Mouse (Mus musculus) CH12F3 (cell line): ENCODE results near the gene Clec16a.

Experiments
- in situ Hi-C: fragments of 300-500 bp; cut with MboI; formaldehyde crosslinking; loops from 2 replicates; pipeline ENCODE4 v1.14.3; 2020; ENCODE audit warnings: low sequenced_read_pairs

Gene Clec16a

GRCm38 (mm10) chr16:10669936-10670335 is 124.8 kb downstream of the Clec16a start:
- in situ Hi-C loops, result no loop called here

DNA sequence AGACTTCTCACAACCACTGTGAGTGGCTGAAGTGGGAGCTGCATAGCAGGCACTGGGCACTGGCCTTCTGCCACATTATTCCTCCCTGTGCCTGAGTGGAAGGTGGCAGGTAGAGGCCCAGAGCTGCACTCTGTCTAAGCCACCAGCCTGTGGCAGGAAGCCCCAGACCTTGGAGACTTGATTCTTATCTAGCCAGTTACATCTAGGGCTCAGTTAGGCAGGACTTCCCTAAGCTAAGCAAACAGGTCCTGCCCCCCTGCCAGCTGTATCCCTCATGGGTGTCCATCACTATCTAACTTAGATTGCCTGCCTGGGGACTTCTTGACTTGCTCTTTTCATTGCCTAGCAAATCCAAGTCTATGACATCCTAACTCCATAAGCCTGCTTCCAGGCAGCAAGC is 127.4 kb downstream of the Clec16a start:
- in situ Hi-C loops, result no loop called here

DNA sequence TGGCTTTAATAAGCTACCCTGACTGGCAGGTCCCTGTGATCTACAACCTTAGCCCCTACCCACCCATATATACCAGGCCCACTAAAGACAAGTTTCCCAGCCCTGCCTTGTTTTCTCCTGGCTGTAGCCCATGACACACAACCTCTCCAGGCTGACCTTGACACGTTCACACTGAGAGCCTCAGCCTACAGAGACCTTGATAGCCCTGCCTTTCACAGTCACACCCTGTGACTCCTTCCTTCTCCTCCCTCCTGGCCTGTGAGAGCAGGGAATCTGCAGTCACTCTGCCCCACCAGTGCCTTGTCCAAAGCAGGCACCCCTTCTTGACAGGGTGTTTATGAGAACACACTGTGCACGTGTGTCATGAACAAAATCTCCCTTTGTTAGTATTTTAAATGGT is 128.9 kb downstream of the Clec16a start:
- in situ Hi-C loops, result no loop called here

DNA sequence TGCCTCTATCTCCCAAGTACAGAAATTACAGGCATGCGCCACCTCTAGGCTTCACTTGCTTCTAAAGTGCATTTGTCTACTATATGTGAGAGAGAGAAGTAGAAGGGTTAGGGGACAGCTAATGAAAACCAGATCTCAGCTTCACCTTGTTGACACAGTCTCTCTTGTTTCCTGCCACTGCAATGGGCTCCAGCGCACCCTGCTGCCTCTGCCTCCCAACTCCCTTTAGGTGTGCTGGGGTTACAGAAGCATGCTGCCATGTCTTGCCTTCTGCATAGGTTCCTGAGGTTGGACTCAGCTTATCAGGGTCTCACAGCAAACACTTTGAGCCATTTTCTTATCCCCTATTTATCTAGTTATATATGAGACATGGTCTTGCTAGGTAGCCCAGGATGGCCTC is 129.8 kb downstream of the Clec16a start:
- in situ Hi-C loops, result no loop called here

GRCm38 (mm10) chr16:10675612-10676011 is 130.5 kb downstream of the Clec16a start:
- in situ Hi-C loops, result no loop called here

DNA sequence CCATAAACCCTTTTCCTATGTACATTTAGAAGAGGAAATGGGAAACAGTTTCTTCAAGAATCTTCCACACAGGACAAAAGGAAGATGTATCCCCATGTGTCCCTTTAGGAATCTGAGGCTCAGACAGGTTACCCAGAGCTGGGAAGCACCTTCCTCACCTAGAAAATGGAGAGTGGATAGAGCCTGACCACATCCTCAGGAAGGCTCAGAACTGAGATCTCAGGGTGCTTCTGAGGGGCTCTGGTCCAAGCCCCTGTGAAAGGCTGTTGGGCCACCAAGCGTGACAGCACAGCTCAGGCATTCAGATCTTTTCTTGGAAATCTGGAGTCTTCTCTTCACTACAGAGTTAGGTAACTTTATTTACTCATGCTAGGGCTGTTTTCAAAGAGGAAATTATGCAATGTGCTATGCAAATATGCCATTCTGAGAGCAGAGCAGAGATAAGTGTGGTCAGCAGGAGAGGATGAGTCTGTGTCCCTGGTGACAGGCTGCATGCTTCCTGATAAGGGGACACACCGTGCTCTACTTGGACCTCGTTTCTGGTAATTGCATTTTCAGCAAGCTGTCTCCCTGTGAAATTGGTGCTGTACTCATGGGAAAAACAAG is 131.4 kb downstream of the Clec16a start:
- in situ Hi-C loops, result no loop called here

- in situ Hi-C loops, result no loop called here
These were observed 137.4 kb downstream of the Clec16a start for GRCm38 (mm10) chr16:10682521-10682920.

DNA sequence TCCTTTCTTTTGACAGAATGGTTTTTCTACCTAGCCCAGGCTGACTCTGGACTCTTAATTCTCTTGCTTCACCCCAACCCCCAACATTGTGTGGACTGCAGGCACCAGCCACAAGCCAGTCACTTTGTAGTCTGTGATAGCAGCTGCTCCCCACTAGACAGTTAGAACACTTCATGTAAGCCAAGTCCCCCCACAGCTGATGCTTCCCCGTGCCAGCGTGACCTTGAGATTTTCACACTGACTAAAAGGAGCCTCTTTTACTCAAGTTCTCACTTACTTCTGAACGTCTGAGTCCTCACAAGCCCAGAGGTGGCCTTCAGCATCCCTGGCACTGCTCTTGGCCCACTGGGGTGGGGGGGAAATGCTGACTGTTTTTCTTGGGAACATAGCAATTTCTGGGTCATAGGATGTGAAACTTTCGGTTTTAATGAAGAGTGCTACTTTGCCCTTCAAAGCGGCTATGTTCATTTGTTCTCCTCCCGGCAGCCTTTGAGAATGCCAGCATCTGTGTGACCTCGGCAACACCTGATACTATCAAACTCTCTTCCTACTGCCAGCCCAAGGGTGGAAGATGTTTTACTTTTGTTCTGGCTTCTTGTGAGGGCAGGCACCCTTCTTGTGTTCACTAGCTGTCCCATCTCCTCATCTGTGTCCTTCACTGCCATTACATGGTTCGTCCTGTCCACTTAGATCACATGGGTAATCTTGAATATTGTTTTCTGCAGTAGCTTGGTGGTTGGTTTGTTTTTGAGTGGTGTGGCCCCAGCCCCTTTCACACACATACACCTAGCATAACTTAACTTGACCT is 138.3 kb downstream of the Clec16a start:
- in situ Hi-C loops, result no loop called here

- in situ Hi-C loops, result no loop called here
These were observed 144.7 kb downstream of the Clec16a start for GRCm38 (mm10) chr16:10689748-10690318.

GRCm38 (mm10) chr16:10690442-10690841 is 145.3 kb downstream of the Clec16a start:
- in situ Hi-C loops, result no loop called here

DNA sequence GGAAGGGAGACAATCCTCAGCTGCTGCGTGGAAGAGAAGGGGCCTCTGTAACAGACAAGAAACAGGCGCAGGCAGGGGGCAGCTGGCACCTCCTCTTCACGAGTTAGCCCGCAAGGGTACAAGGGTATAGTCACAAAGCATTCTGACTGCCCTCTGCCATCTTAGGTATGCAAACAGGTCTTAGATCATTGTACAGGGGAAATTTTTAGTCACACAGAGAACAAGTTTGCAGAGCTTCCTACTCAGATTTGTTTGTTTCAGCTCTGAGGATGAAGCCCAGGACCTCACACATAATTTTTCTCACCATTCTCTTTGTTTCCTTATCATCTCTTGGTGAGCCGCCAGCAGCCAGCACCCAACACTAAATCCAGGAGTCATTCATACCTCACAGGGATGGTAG is 146.6 kb downstream of the Clec16a start:
- in situ Hi-C loops, result no loop called here

- in situ Hi-C loops, result no loop called here
These were observed 147.7 kb downstream of the Clec16a start for GRCm38 (mm10) chr16:10692848-10693247.

DNA sequence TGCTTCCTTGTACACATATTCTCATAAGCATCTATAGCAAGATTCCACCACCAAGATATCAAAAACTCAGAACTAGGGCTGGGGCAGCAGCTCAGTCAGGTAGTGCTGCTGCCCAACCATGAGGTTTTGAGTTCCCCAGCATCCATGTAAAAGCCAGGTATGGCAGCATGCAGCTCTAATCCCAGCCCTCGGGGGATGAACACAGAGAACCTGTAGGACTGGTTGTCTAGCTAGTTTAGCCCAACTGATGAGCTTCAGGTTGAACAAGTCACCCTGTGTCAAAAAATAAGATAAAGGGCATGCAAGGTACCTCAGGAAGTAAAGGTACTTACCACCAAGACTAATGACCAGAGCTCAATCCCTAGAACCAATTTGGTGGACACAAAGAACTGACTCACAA is 148.3 kb downstream of the Clec16a start:
- in situ Hi-C loops, result no loop called here

DNA sequence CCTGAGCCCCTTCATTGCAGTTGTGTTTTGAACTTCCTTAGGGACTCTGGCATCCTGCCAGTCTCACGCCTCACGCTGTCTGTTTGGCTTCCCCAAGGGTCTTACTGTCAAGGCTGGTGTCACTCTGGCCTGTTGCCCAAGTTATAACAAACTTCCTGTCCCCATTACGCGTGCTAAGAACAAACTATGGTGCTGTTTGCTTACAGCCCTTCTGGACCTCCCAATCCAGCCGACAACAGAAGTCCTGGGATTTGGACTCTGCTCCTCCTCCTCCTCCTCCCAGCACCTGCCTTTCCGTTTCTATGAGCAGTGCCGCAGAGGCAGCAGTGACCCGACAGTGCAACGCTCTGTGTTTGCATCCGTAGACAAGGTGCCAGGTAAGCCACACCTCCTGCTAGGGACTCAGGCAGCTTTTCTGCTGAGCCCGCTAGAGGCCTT is 149.3 kb downstream of the Clec16a start:
- in situ Hi-C loops, result no loop called here

- in situ Hi-C loops, result no loop called here
These were observed 152.9 kb downstream of the Clec16a start for GRCm38 (mm10) chr16:10697861-10698659.

GRCm38 (mm10) chr16:10699316-10699715 is 154.2 kb downstream of the Clec16a start:
- in situ Hi-C loops, result no loop called here

GRCm38 (mm10) chr16:10700160-10700559 is 155.0 kb downstream of the Clec16a start:
- in situ Hi-C loops, result no loop called here

DNA sequence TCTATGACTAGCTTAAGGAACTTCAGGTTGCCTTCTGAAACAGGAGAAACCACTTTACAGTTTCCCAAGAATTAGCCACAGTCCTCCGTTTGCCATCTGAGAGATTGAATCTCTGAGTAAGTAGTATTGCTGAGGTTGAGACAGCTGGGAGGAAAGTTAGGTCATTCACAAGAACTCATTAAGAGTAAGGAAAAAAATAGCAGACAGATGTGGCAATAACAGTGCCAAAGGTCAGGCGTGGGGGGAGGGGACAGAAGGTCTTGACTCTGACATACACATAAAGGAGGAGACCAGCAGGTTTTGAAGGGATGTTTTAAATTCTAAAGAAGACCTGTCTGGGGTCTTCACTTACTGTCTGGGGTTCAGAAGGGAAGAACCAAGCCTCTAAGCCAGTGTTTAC is 157.3 kb downstream of the Clec16a start:
- in situ Hi-C loops, result no loop called here

DNA sequence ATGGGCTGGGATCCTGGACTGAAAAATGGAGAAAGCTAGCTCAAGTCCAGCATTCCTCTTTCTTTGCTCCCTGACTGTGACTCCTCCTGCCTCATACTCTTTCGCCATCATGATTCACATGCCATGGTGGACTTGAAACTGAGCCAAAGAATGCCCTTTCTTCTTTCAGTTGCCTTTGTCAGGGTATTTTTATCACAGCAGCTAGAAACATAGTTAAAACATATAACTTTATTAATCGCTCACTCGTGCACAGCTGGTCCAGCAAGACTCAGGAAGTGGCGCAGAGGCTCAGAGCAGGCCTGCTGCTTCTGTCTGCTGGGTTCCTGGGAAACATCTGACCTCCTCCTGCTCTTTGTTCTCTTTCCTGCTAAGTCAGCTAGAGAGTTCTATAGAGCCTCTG is 158.8 kb downstream of the Clec16a start:
- in situ Hi-C loops, result no loop called here

DNA sequence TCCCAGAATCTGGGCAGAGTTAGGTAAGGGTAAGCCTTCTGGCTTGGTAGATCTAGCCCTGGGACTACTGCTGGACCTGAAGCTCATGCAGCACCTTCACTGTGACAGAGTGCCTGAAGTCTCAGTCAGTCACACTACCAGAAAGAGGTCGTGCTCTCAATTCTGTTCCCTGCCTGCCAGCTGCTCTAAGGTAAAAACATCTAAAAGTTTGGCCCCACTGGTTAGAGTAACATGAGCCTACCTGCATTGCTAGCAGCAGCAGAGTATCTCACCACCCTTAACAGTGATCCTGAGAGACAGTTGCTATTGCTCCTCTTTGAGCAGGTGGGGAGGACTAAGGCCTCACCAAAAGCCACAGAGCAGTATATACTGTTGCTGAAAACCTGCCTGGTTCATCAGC is 160.3 kb downstream of the Clec16a start:
- in situ Hi-C loops, result no loop called here

GRCm38 (mm10) chr16:10711524-10711923 is 166.4 kb downstream of the Clec16a start:
- in situ Hi-C loops, result no loop called here
